Mouse (Mus musculus): ENCODE measurements around the gene Slc2a13. TPM values are rescaled to one million over a fixed set of nuclear protein-coding genes. Genes with fewer than 3 reads are reported as not detected.

Slc2a13 gene
- total RNA-seq, 4 experiments from 2014 or later = 89.4 to 110 (median 99.6) TPM

DNA sequence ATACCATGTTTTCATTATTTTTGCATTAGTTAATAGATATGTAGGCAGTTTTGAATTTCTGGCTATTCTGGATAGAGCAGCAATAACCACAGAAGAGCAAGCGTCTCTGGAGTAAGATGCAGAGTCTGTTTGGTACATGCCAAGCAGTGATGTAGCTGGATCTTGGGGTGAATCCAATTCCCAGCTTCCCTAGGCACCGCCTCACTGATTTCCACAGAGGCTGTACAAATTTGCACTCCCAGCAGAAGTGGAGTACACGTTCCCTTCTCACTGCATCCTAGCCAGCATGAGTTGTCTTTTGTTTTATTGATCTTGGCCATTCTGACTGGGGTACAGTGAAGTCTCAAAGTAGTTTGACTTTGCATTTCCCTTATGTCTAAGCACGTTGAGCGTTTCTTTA is 291.5 kb downstream of the Slc2a13 start:
- no peak for DNase-seq (ENCODE audit: low spot score in 2 of 2)

- no peak for DNase-seq (ENCODE audit: low spot score in 2 of 2)
These were observed 293.5 kb downstream of the Slc2a13 start for GRCm38 (mm10) chr15:91279571-91279970.

DNA sequence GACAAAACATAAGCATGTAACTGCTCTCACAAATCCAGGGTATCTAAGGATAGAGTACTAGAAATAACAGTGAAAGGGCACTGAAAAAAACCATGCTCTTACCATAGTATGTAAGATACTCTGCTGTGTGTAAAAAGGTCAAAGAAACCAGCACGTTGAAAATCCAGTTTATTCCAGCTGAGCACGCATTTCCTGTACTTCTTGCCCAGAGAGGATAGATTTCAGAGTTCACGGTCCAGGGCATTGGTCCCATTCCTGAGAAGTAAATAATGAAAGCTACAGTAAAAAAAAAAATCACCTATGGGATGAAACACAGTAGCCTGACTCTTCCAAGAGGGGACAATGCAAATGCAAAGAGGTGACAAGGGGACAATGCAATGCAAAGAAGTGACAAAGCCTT is 297.1 kb downstream of the Slc2a13 start:
- DNase-seq (ENCODE audit: low spot score in 2 of 2) = no peak

DNA sequence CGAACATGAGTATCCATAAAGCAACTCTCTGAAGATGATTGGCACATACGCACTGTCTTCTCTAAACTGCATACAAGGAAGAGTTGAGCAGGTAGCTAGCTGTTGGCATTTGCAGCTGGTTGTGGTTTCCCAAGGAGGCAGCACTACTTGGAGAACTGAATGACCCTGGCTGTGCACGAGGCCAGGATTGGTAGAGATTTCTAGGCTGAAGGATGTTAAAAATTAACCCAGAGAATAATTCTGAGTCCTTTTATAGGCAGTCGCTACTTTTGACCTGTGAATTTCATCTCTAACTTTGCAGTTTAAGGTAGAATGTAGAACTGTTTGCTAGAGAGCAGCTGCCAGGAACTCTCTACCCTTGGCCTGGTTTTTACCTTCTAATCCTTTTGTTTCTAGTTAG is 304.5 kb downstream of the Slc2a13 start:
- no peak for DNase-seq (ENCODE audit: low spot score in 2 of 2)

DNA sequence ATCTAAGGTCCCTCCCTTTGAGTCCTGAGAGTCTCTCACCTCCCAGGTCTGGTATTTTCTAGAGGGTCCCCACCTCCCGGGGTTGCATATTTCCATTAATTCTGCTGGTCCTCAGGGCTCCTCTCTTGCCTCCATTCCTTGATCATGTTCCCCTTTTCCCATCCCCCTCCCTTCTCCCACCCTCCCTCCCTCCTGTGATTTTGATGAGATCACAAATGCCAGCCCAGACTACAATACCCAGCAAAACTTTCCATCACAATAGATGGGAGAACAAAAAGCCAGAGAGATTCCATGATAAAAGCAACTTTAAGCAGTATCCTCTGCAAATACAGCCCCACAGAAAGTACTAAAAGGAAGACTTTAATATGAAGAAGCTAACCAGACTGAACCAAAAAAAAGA is 309.1 kb downstream of the Slc2a13 start:
- no peak for DNase-seq (ENCODE audit: low spot score in 2 of 2)

- DNase-seq (ENCODE audit: low spot score in 2 of 2) = no peak
These were observed 312.5 kb downstream of the Slc2a13 start for GRCm38 (mm10) chr15:91260578-91260977.

GRCm38 (mm10) chr15:91257140-91257539 is 315.9 kb downstream of the Slc2a13 start:
- no peak for DNase-seq (ENCODE audit: low spot score in 2 of 2)

DNA sequence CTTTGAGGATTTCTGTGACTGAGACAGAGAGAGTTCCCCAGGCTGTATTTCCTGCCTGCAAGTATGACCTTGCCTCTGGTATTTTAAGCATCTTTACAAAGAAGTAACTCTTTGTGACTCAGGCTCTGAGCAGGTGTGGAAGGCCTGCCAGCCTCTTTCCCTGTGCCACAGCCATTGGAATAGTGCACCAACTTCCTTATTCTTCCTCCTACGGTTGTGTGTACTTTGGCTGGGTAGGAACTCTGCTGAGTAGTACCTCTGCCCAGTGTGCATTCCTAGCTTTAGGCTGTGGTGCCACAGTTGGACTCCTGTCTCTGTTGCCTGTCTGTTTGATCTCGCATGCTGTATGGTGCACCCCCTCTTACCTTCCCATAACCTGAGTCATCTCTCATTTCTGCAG is 317.8 kb downstream of the Slc2a13 start:
- DNase-seq (ENCODE audit: low spot score in 2 of 2) = no peak

- no peak for DNase-seq (ENCODE audit: low spot score in 2 of 2)
These were observed 320.1 kb downstream of the Slc2a13 start for GRCm38 (mm10) chr15:91252956-91253355.

DNA sequence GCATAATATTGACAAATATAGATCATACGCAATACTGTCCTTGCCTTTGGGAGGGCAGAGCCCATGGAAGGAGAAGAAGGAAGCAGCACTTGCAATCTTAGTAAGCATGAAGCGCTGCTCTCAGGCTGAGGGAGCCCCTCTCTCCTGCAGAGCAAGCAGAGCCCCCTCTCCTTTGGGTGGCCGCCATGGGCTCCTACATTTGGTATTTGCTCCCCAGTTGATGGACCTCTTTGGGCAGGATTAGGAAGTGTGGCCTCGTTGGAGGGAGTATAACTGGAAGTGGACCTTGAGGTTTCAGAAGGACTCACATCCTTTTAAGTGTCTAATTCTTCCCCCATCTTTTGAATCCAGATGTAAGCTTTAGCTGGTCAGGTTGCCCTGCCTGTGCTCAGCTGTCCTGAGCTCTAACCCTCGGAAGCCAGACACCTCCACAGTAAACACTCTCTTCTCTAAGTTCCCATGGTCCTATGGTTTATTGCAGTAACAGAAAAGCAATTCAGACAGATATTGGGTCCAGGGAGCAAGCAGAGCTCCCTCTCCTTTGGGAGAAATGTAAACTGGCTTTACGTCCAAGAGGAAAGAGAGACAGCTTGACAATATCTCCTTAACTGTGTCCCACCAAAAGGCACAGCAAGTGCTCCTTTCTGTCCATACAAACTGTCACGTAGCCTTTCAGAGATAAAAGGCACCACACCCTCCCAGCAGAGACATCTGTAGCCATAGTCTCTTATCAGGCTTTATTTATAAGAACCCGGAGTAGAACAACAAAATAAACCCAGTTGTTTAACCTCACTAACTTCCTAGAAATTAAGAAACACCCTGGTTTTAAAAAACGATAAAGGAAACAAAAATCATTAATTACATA is 321.3 kb downstream of the Slc2a13 start:
- no peak for DNase-seq (ENCODE audit: low spot score in 2 of 2)

DNA sequence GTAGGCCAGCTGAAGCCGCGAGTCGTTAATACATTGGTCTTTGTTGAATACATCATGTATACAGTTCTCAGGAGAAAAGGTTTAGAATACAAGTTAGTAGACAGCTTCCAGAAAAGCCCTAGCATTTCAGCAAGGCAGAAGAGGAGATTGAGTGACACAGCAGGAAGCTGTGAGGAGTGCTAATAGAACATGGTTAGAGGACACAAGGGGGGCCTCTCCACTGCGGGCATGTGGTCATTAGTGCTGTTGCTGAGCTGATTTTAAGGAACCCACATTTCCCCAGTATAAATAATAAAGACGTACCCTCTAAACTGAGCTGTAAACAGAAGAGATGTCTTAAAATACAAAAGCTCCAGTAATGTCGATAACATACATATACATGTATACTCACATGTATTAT is 322.2 kb downstream of the Slc2a13 start:
- DNase-seq (ENCODE audit: low spot score in 2 of 2) = no peak

DNA sequence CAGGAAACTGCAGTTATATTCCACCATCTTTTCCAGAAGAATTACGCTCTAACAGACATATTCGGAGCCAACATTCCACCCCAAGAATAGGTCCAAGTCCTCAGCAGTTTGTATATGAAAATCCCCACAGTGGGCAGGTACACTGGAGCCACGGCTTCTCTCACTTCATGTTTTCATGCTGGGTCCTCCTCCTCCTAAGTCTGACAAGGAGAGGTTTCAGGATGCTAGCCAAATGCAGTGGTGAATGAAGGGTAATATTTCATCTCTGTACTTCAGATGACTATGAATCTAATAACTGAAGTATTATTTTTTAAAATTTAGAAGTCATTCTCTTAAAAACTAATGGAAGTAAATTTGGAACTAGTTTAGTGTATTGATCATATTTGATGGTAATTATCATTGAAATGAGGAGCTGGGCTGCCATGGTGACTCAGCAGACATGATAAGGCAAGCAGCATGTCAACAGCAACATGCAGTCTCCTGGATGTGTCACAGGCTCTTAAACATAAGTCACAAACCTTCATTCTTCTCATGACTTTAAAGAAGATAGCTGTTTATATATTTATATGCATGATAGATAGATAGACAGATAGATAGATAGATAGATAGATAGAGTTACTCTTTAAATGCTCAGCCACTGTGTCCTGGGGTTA is 332.3 kb downstream of the Slc2a13 start:
- DNase-seq (ENCODE audit: low spot score in 2 of 2) = no peak

DNA sequence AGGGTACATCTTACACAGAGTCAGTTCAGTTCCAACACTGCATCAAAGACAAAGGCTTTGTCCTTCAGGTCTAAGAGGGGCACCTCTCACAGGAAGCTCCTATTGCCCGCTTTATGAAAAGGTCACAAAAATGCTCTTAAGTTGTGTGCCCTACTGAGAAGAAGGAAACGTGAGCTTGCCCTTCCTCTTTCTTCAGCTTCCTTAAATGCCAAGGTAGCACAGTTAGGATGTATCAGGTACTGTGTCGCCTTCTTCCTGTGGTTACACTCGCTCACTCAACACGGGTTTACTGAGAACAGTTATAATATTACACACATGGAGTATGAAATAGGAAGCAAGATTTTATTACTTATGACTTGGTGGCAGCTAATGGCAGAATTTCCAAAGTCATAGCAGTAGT is 335.8 kb downstream of the Slc2a13 start:
- no peak for DNase-seq (ENCODE audit: low spot score in 2 of 2)

Other genes starting within 250 kb of the Slc2a13 start
- 10 to 100 TPM; 41.1 to 74.7 (median 52.5) TPM for gene Lrrk2, start 99.9 kb upstream of the Slc2a13 start, total RNA-seq (2022)

Measured in left cerebral cortex, adult 8-10 months (tissue).